ENCODE assay signal across 9 mouse cellular contexts in the genomic region with DNA sequence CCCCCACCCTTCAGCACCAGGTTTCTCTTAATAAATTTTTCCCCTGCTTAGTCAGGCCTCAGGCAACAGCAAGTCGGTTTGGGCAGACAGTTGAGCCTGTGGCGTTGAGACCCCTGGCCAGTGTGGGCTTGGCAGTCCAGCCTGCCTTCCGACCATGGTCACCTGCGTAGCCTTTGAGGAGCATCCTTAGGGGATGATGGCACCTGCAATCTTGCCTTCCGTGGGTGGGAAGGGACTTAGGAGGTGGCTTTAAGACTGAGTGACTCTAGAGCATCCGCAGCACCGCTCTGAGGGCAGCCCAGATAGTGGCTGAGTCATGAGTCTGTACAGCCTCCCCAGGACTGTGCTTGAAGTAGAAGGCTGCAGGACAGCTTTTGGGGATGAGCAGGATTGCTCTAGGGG. TPM values are rescaled to one million over a fixed set of nuclear protein-coding genes. Genes with fewer than 3 reads are reported as not detected.
DNase-seq lines count a peak whose midpoint lies in the region; ATAC-seq and TF ChIP-seq lines count a peak whose summit lies in the region.
"Had no signal": no experiment of that assay in that cellular context is flagged by ENCODE, and none has a peak within 500 bp of the region (broad histone marks: within the 10 kb centered on the region; RNA-seq: fewer than 3 reads in every experiment).

No protein-coding gene starts in this region.

- WGBS in lung, embryonic 15.5 days: 12% methylated on average over 7 of the region's 7 CpGs
- 21% methylated on average over 7 of the region's 7 CpGs for WGBS in forebrain, embryonic 13.5 days
- WGBS in limb, embryonic 14.5 days: 14% methylated on average over 7 of the region's 7 CpGs

- H3K27ac ChIP-seq in lung, embryonic 15.5 days: 0 out of 2 replicates have a peak overlapping the region, but pooled peaks have one; percentile 49
- no peak overlapping the region for H3K27ac ChIP-seq in forebrain, embryonic 13.5 days
- H3K27ac ChIP-seq in limb, embryonic 14.5 days (replicated peaks; ENCODE audit: low read depth, low read length): peak overlapping the region; percentile 38; the same call in 1 of the 2 replicates

- peak; percentile 43 for DNase-seq in adrenal gland, adult 2 months
- no peak for DNase-seq in adrenal gland, postnatal 4 days (ENCODE audit: low spot score in 2 of 2)
- no peak for DNase-seq in lung, postnatal 25 days (ENCODE audit: low spot score)
- DNase-seq in limb, embryonic 14.5 days (ENCODE audit: low spot score): no peak
- peak; percentile 20 for DNase-seq in splenic B cell, adult 2 months (ENCODE audit: low read depth, low spot score)
- no peak for DNase-seq in gastrocnemius, postnatal 10 days

- peak overlapping the region; percentile 93 for H3K9ac ChIP-seq in lung, embryonic 15.5 days
- H3K9ac ChIP-seq in forebrain, embryonic 13.5 days: peak overlapping the region; percentile 92
- H3K9ac ChIP-seq in limb, embryonic 14.5 days (ENCODE audit: low read depth, low read length, severe bottlenecking): peak overlapping the region; percentile 89

- H3K4me1 ChIP-seq in lung, embryonic 15.5 days: peaks cover 19% of the 10 kb centered on the region
- H3K4me1 ChIP-seq in forebrain, embryonic 13.5 days: peaks cover 30% of the 10 kb centered on the region
- H3K4me1 ChIP-seq in limb, embryonic 14.5 days (ENCODE audit: control insufficient read depth, insufficient read depth, low read length): peaks cover 15% of the 10 kb centered on the region

- TF ChIP-seq POLR2A in limb, embryonic 14.5 days (IDR thresholded peaks at IDR 0.05; ENCODE audit: borderline replicate concordance, extremely low read depth, insufficient read depth, insufficient read length): no peak

- no peak for ATAC-seq in lung, embryonic 15.5 days (ENCODE audit: borderline replicate concordance, extremely low read depth, low FRiP score, low TSS enrichment)
- ATAC-seq in forebrain, embryonic 13.5 days: peak; percentile 30
- ATAC-seq in limb, embryonic 14.5 days (ENCODE audit: low FRiP score, low read depth): peak; percentile 25; the same call in 1 of the 2 replicates

- no peaks in the 10 kb centered on the region for H3K27me3 ChIP-seq in lung, embryonic 15.5 days
- no peaks in the 10 kb centered on the region for H3K27me3 ChIP-seq in forebrain, embryonic 13.5 days
- no peaks in the 10 kb centered on the region for H3K27me3 ChIP-seq in limb, embryonic 14.5 days (ENCODE audit: control insufficient read depth, insufficient read depth, low read length)
- H3K27me3 ChIP-seq in splenic B cell, adult 2 months (ENCODE audit: control insufficient read depth, insufficient read depth, low read length, poor library complexity, severe bottlenecking): no peaks in the 10 kb centered on the region

- H3K9me3 ChIP-seq in lung, embryonic 15.5 days: no peaks in the 10 kb centered on the region
- no peaks in the 10 kb centered on the region for H3K9me3 ChIP-seq in forebrain, embryonic 13.5 days (replicated peaks)
- no peaks in the 10 kb centered on the region for H3K9me3 ChIP-seq in limb, embryonic 14.5 days (ENCODE audit: control insufficient read depth, low read length)

- peak overlapping the region; percentile 77 for H3K4me3 ChIP-seq in lung, embryonic 15.5 days
- peak overlapping the region; percentile 63 for H3K4me3 ChIP-seq in forebrain, embryonic 13.5 days
- peak overlapping the region; percentile 71 for H3K4me3 ChIP-seq in limb, embryonic 14.5 days (replicated peaks; ENCODE audit: low read length)

- peak overlapping the region; percentile 95 for H3K4me2 ChIP-seq in lung, embryonic 15.5 days
- H3K4me2 ChIP-seq in forebrain, embryonic 13.5 days: peak overlapping the region; percentile 85
- peak overlapping the region; percentile 94 for H3K4me2 ChIP-seq in limb, embryonic 14.5 days (replicated peaks; ENCODE audit: low read depth, low read length, severe bottlenecking)

- H3K36me3 ChIP-seq in lung, embryonic 15.5 days: no peaks in the 10 kb centered on the region
- H3K36me3 ChIP-seq in forebrain, embryonic 13.5 days (ENCODE audit: poor library complexity, severe bottlenecking): peaks cover 5% of the 10 kb centered on the region; the same call in 1 of the 2 replicates
- 0 out of 2 replicates have a peak, but pooled peaks cover 7% of the 10 kb centered on the region for H3K36me3 ChIP-seq in limb, embryonic 14.5 days (ENCODE audit: control insufficient read depth, insufficient read depth, low read length)
- no peaks in the 10 kb centered on the region for H3K36me3 ChIP-seq in splenic B cell, adult 2 months (ENCODE audit: control insufficient read depth, insufficient read depth, low read length, poor library complexity, severe bottlenecking)

RNA-seq across cellular contexts. Expression of a gene that starts 0.6 kb away (rescaled TPM):
- 1 to 10 TPM; 6.6 to 7.8 TPM for total RNA-seq in adrenal gland, adult 2 months (2021)
- polyA plus RNA-seq in adrenal gland, adult 2 months (2012; rRNA removed): 10.1 and 10.6 TPM in 2 replicates
- 10 to 100 TPM; 23.6 to 24.3 TPM for total RNA-seq in adrenal gland, postnatal 4 days (2021)
- 23.2 and 23.7 TPM in 2 replicates for polyA plus RNA-seq in lung, embryonic 15.5 days (2015; fragmentation: Nextera tagmentation; extraction: Ambion mirVana)
- 31.0 and 35.9 TPM in 2 replicates for polyA plus RNA-seq in forebrain, embryonic 13.5 days (2015; fragmentation: Nextera tagmentation; extraction: Ambion mirVana)
- 53.8 and 57.1 TPM in 2 replicates for polyA plus RNA-seq in limb, embryonic 14.5 days (2012; rRNA removed)
- polyA plus RNA-seq in limb, embryonic 14.5 days (2014; fragmentation: Nextera tagmentation; extraction: Ambion mirVana): 27.1 and 32.9 TPM in 2 replicates
- total RNA-seq in gastrocnemius, postnatal 10 days (2021): 1 to 10 TPM; 5.6 to 6.3 TPM

RNA-seq across cellular contexts. Expression of a gene that starts 9.3 kb away (rescaled TPM):
- total RNA-seq in adrenal gland, adult 2 months (2021): 10 to 100 TPM; 20.3 to 34.7 TPM
- polyA plus RNA-seq in adrenal gland, adult 2 months (2012; rRNA removed): 164 and 223 TPM in 2 replicates
- 10 to 100 TPM; 45.2 to 47.3 TPM for total RNA-seq in adrenal gland, postnatal 4 days (2021)
- polyA plus RNA-seq in lung, embryonic 15.5 days (2015; fragmentation: Nextera tagmentation; extraction: Ambion mirVana): 65.3 and 70.3 TPM in 2 replicates
- 11.6 and 13.0 TPM in 2 replicates for polyA plus RNA-seq in forebrain, embryonic 13.5 days (2015; fragmentation: Nextera tagmentation; extraction: Ambion mirVana)
- polyA plus RNA-seq in limb, embryonic 14.5 days (2012; rRNA removed): 49.8 and 66.4 TPM in 2 replicates
- polyA plus RNA-seq in limb, embryonic 14.5 days (2014; fragmentation: Nextera tagmentation; extraction: Ambion mirVana): 36.2 and 37.8 TPM in 2 replicates
- total RNA-seq in gastrocnemius, postnatal 10 days (2021): 10 to 100 TPM; 25.4 to 36.2 TPM

RNA-seq across cellular contexts. Expression of a gene that starts 13.1 kb away (rescaled TPM):
- 10 to 100 TPM; 21.4 to 31.1 TPM for total RNA-seq in adrenal gland, adult 2 months (2021)
- 61.2 and 67.3 TPM in 2 replicates for polyA plus RNA-seq in adrenal gland, adult 2 months (2012; rRNA removed)
- total RNA-seq in adrenal gland, postnatal 4 days (2021): 10 to 100 TPM; 30.2 to 31.1 TPM
- 72.3 and 72.5 TPM in 2 replicates for polyA plus RNA-seq in lung, embryonic 15.5 days (2015; fragmentation: Nextera tagmentation; extraction: Ambion mirVana)
- polyA plus RNA-seq in forebrain, embryonic 13.5 days (2015; fragmentation: Nextera tagmentation; extraction: Ambion mirVana): 45.3 and 45.4 TPM in 2 replicates
- polyA plus RNA-seq in limb, embryonic 14.5 days (2012; rRNA removed): 124 and 151 TPM in 2 replicates
- polyA plus RNA-seq in limb, embryonic 14.5 days (2014; fragmentation: Nextera tagmentation; extraction: Ambion mirVana): 92.8 and 99.6 TPM in 2 replicates
- total RNA-seq in gastrocnemius, postnatal 10 days (2021): 1 to 10 TPM; 7.5 to 9.6 TPM

RNA-seq across cellular contexts. Expression of a gene that starts 17.5 kb away (rescaled TPM):
- not detected for total RNA-seq in adrenal gland, adult 2 months (2021)
- not detected in 2 replicates for polyA plus RNA-seq in adrenal gland, adult 2 months (2012; rRNA removed)
- not detected for total RNA-seq in adrenal gland, postnatal 4 days (2021)
- polyA plus RNA-seq in lung, embryonic 15.5 days (2015; fragmentation: Nextera tagmentation; extraction: Ambion mirVana): not detected in 2 replicates
- polyA plus RNA-seq in forebrain, embryonic 13.5 days (2015; fragmentation: Nextera tagmentation; extraction: Ambion mirVana): not detected in 2 replicates
- polyA plus RNA-seq in limb, embryonic 14.5 days (2012; rRNA removed): not detected in 2 replicates
- polyA plus RNA-seq in limb, embryonic 14.5 days (2014; fragmentation: Nextera tagmentation; extraction: Ambion mirVana): not detected in 2 replicates
- not detected for total RNA-seq in gastrocnemius, postnatal 10 days (2021)
- total RNA-seq: left cerebral cortex, postnatal 10 days had no signal

RNA-seq across cellular contexts. Expression of a gene that starts 23.9 kb away (rescaled TPM):
- total RNA-seq in adrenal gland, adult 2 months (2021): under 1 TPM in 1 of 2 experiments, not detected in 1; 0.55 TPM
- polyA plus RNA-seq in adrenal gland, adult 2 months (2012; rRNA removed): 0.47 TPM in 1 of 2 replicates, not detected in the other
- under 1 TPM; 0.42 TPM for total RNA-seq in adrenal gland, postnatal 4 days (2021)
- not detected in 2 replicates for polyA plus RNA-seq in lung, embryonic 15.5 days (2015; fragmentation: Nextera tagmentation; extraction: Ambion mirVana)
- 0.23 TPM in 1 of 2 replicates, not detected in the other for polyA plus RNA-seq in forebrain, embryonic 13.5 days (2015; fragmentation: Nextera tagmentation; extraction: Ambion mirVana)
- 0.23 and 0.63 TPM in 2 replicates for polyA plus RNA-seq in limb, embryonic 14.5 days (2012; rRNA removed)
- polyA plus RNA-seq in limb, embryonic 14.5 days (2014; fragmentation: Nextera tagmentation; extraction: Ambion mirVana): 0.37 and 0.52 TPM in 2 replicates
- total RNA-seq in gastrocnemius, postnatal 10 days (2021): not detected

Comparison
In these comparisons a context has a peak if more than half of its experiments do, and no peak if none do; other contexts are left out.
1. DNase-seq: peak in adrenal gland, adult 2 months (single experiment) and splenic B cell, adult 2 months (single experiment); none in adrenal gland, postnatal 4 days (0 of 2), lung, postnatal 25 days (single experiment), limb, embryonic 14.5 days (single experiment) and gastrocnemius, postnatal 10 days (single experiment).
2. Peak in every context shown above with its lines, with median percentiles within 50 percentile points of each other: H3K4me2 ChIP-seq, H3K4me3 ChIP-seq and H3K9ac ChIP-seq.